Mouse (Mus musculus) stomach, embryonic 15.5 days (tissue): ENCODE measurements around the gene Nceh1. TPM values are rescaled to one million over a fixed set of nuclear protein-coding genes. Genes with fewer than 3 reads are reported as not detected.

Source experiments
- ATAC-seq: fragments of 200-750 bp; cut with Nextera tagmentation; 2 replicates; pipeline ENCODE4 v1.8.0; 2017; ENCODE audit warnings: low read depth, moderate number of reproducible peaks, moderate TSS enrichment; ENCODE audit not compliant: insufficient read depth, low FRiP score
- H3K27ac ChIP-seq: fragments of 300-500 bp; sonication (generic); 2 replicates; pipeline ENCODE4 v1.5.1; 2015; ENCODE audit warnings: mild to moderate bottlenecking, inconsistent platforms
- H3K27me3 ChIP-seq: fragments of 300-500 bp; sonication (generic); replicated peaks from 2 replicates; pipeline ENCODE4 v1.6.1; 2015; ENCODE audit warnings: inconsistent platforms
- H3K36me3 ChIP-seq: fragments of 300-500 bp; sonication (generic); 2 replicates; pipeline ENCODE4 v1.6.1; 2015; ENCODE audit warnings: inconsistent platforms
- H3K4me1 ChIP-seq: fragments of 300-500 bp; sonication (generic); 2 replicates; pipeline ENCODE4 v1.6.1; 2015; ENCODE audit warnings: inconsistent platforms
- H3K4me2 ChIP-seq: fragments of 300-500 bp; sonication (generic); 2 replicates; pipeline ENCODE4 v1.6.1; 2015; ENCODE audit warnings: mild to moderate bottlenecking, inconsistent platforms
- H3K4me3 ChIP-seq: fragments of 300-500 bp; sonication (generic); replicated peaks from 2 replicates; pipeline ENCODE4 v1.5.1; 2015; ENCODE audit warnings: inconsistent platforms
- H3K9ac ChIP-seq: fragments of 300-500 bp; sonication (generic); 2 replicates; pipeline ENCODE4 v1.6.1; 2015; ENCODE audit warnings: inconsistent platforms
- H3K9me3 ChIP-seq: fragments of 300-500 bp; sonication (generic); 2 replicates; pipeline ENCODE4 v1.6.1; 2016; ENCODE audit warnings: inconsistent platforms
- WGBS: fragments of 180-500 bp; shearing (Covaris S2); methylation state at CpG from one replicate; pipeline ENCODE4 v1.1.7; 2015; 5-methylcytosine and 5-hydroxymethylcytosine counted together
- polyA plus RNA-seq: library from polyadenylated mRNA; unstranded; fragments of >200 nt; fragmentation: Nextera tagmentation; extraction: Ambion mirVana; gene quantifications from 2 replicates; pipeline ENCODE4 v1.2.1, GENCODE M21; 2015

The Nceh1 gene
- polyA plus RNA-seq, 1 experiment from 2014 or later: 8.3 TPM

DNA sequence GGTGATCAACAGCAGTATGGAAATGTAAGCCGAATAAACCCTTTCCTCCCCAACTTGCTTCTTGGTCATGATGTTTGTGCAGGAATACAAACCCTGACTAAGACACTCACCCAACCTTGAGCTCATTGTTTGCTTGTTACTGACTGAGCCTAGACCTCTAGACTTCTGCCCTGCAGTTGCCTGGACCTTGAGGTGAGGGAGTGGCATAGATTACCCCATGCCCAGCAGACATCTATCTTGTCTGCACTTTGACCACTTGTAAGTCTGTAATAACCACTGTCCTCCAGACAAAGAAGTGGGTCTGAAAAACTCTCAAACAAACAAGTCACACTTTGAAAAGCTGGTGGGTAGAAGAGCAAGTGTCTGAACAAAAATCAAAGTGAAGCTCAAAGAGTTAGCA, 136.9 kb downstream of the Nceh1 start:
- Histone ChIP-seq H3K9ac (no peak overlapping the region), H3K9me3 (no peaks in the 10 kb centered on the region), H3K4me3 (no peak overlapping the region), H3K4me1 (peaks cover 3% of the 10 kb centered on the region; the same call in 1 of the 2 replicates), H3K27ac (no peak overlapping the region), H3K4me2 (no peak overlapping the region), H3K27me3 (no peaks in the 10 kb centered on the region), H3K36me3 (no peaks in the 10 kb centered on the region)
- WGBS: 89% methylated on average over 1 of the region's 1 CpGs
- ATAC-seq: no peak

DNA sequence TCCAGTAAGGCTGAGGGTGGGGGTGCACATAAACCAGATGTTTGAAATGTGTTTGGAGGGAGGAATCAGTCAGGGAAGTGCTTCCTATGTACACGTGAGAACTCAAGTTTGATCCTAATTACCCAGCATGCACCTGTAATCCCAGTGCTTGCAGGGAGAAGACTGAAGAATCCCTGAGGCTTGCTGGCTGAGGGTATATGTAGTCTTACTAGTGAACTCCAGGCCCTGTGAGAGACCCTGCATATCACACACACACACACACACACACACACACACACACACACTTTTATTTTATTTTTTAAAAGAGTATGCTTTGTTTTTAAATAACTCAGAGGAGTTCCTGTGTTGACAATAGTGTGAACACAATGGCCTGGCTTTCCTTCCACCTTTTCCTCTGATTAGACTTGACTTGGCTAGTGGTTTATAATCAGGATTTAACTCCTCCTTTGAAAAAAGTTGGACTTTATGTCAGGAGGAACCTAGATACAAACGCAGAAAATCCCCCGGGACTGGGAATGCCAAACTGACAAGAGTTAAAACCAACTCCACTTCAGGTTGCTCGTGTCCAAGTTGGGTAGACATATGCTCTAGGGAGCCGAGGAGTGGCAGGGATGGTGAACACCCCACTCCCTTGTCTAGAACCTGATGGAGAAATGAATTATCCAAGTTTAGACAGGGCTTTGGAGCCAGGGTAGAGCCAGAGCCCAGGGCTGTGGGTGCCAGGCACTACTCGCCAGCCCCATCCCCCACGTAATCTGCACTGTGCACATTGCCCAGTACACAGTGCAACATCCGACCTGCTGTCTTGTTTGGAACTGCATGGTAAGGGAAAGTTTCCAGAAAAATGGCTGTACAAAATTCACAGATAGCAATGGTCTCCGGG, 138.1 kb downstream of the Nceh1 start:
- no peak overlapping the region for H3K9ac ChIP-seq
- peaks cover 3% of the 10 kb centered on the region; the same call in 1 of the 2 replicates for H3K4me1 ChIP-seq
- 72% methylated on average over 9 of the region's 9 CpGs for WGBS
- no peaks in the 10 kb centered on the region for H3K27me3 ChIP-seq
- H3K4me3 ChIP-seq: no peak overlapping the region
- no peak overlapping the region for H3K27ac ChIP-seq
- H3K36me3 ChIP-seq: no peaks in the 10 kb centered on the region
- no peaks in the 10 kb centered on the region for H3K9me3 ChIP-seq
- no peak for ATAC-seq
- no peak overlapping the region for H3K4me2 ChIP-seq

DNA sequence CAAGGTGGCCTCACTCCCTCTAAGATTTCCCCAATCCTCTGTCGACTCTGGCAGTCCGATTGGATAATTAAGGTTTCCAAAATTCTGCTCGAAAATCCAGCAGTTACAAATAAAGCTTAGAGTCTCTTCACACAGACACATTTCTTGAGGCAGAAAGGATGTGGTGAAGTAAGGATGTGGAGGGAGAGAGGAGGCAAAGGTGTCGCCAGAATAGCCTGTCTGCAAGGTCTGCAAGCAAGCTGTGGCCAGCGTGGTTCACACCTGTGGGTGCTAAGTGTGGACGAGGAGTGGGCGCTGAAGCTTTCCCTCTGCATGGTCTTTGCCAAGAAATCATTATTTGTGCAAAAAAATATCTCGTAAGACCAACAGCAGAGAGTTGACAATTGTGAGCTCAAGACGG, 139.8 kb downstream of the Nceh1 start:
- H3K4me1 ChIP-seq: no peaks in the 10 kb centered on the region
- no peaks in the 10 kb centered on the region for H3K27me3 ChIP-seq
- H3K9ac ChIP-seq: no peak overlapping the region
- H3K4me3 ChIP-seq: no peak overlapping the region
- H3K9me3 ChIP-seq: no peaks in the 10 kb centered on the region
- H3K4me2 ChIP-seq: no peak overlapping the region
- no peak overlapping the region for H3K27ac ChIP-seq
- WGBS: 77% methylated on average over 9 of the region's 9 CpGs
- no peak for ATAC-seq
- H3K36me3 ChIP-seq: no peaks in the 10 kb centered on the region

DNA sequence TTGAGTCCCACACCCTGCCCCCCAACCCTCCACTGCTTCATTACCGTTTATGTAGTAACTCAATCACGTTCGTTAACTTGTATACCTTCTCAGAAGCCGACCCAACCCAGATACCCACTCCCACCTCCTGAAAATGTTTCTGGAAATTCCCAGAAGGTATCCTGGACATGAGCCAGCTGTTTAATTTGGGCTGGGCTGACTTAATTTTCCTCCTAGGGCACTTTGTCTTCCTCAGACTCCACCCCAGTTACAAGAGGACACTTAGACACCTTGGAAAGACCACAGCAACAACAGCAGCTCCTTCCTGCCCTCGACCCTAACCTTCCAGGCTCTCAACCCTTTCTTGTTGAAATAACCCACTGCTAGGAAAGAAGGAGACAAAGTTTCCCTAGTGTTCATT, 140.8 kb downstream of the Nceh1 start:
- 56% methylated on average over 5 of the region's 5 CpGs for WGBS
- H3K27ac ChIP-seq: no peak overlapping the region
- no peak overlapping the region for H3K4me3 ChIP-seq
- no peak overlapping the region for H3K4me2 ChIP-seq
- no peaks in the 10 kb centered on the region for H3K36me3 ChIP-seq
- no peak for ATAC-seq
- H3K9ac ChIP-seq: no peak overlapping the region
- H3K4me1 ChIP-seq: no peaks in the 10 kb centered on the region
- no peaks in the 10 kb centered on the region for H3K27me3 ChIP-seq
- no peaks in the 10 kb centered on the region for H3K9me3 ChIP-seq

DNA sequence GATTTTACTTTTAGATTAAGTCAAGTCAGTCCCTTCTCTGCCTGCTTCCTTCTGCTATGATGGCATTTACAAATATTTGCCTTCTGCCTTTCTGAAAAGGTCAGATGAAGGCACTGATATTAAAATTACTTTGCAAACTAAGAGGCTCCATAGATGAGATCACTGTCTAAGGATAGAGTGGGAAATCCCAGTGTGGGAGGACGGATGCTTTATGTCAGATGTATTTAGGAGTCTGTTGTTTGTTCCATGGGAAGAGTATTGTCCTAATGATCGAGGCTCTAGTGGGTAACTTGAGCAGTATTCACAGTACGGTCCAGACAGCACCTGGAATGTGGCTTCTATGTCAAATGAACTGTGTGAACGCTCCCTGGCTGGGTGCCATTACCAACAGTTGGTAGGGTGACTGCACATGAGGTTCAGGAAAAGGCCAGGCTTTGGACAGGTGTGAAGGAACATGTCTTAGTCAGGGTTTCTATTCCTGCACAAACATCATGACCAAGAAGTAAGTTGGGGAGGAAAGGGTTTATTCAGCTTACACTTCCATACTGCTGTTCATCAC, 143.9 kb downstream of the Nceh1 start:
- no peak overlapping the region for H3K27ac ChIP-seq
- no peak overlapping the region for H3K9ac ChIP-seq
- H3K9me3 ChIP-seq: no peaks in the 10 kb centered on the region
- no peak overlapping the region for H3K4me2 ChIP-seq
- ATAC-seq: no peak
- no peaks in the 10 kb centered on the region for H3K27me3 ChIP-seq
- no peaks in the 10 kb centered on the region for H3K4me1 ChIP-seq
- 53% methylated on average over 4 of the region's 4 CpGs for WGBS
- no peaks in the 10 kb centered on the region for H3K36me3 ChIP-seq
- no peak overlapping the region for H3K4me3 ChIP-seq

DNA sequence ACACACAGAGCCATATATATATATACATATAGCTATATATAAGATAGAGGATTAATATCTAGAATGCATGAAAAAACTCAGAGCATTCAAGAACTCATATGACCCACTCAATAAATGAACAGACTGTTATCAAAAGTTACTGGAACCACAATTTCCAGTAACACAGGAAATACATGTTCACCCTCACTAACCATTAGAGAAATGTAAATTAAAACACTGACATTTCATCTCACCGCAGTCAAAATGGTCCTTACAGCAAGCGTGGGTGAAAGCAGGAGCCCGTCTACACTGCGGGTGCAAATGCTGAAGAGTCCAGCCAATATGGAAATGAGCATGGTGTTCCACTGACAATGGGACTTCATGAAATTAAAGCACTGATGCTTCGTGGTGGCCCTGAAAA, 147.9 kb downstream of the Nceh1 start:
- Histone ChIP-seq H3K27me3 (no peaks in the 10 kb centered on the region), H3K27ac (no peak overlapping the region), H3K36me3 (no peaks in the 10 kb centered on the region), H3K4me2 (no peak overlapping the region), H3K9me3 (no peaks in the 10 kb centered on the region), H3K9ac (no peak overlapping the region), H3K4me3 (no peak overlapping the region), H3K4me1 (no peaks in the 10 kb centered on the region)
- no peak for ATAC-seq
- WGBS: 86% methylated on average over 5 of the region's 5 CpGs

Other genes starting within 250 kb of the Nceh1 start
- 43.5 and 46.2 TPM in 2 replicates for gene Ect2, start 29.1 kb upstream of the Nceh1 start, polyA plus RNA-seq
- 0.54 and 0.61 TPM in 2 replicates for gene Tnfsf10, start 134.1 kb downstream of the Nceh1 start, polyA plus RNA-seq
- gene Ghsr, start 188.4 kb downstream of the Nceh1 start, polyA plus RNA-seq: 0.04 TPM in 1 of 2 replicates, not detected in the other